Mouse (Mus musculus) C2C12 (cell line): ENCODE results near the gene Yju2.

ENCODE experiments used
- CEBPB ChIP-seq: IDR thresholded peaks from one replicate; pipeline ENCODE4 v1.6.1; 2011; ENCODE audit warnings: low read depth, mild to moderate bottlenecking, control low read depth, moderate library complexity
- CTCF ChIP-seq: IDR thresholded peaks from one replicate; pipeline ENCODE4 v1.5.1; 2011; ENCODE audit not compliant: control insufficient read depth, insufficient read depth, insufficient read length
- MAX ChIP-seq: IDR thresholded peaks from one replicate; pipeline ENCODE4 v1.6.1; 2011; ENCODE audit warnings: mild to moderate bottlenecking, control low read depth
- MYOG ChIP-seq: IDR thresholded peaks from one replicate; pipeline ENCODE4 v1.6.1; 2011; ENCODE audit not compliant: control insufficient read depth, insufficient read length; ENCODE audit errors: extremely low read depth
- USF1 ChIP-seq: IDR thresholded peaks from one replicate; pipeline ENCODE4 v1.6.1; 2011; ENCODE audit warnings: low read depth, mild to moderate bottlenecking, control low read depth, moderate library complexity

DNA sequence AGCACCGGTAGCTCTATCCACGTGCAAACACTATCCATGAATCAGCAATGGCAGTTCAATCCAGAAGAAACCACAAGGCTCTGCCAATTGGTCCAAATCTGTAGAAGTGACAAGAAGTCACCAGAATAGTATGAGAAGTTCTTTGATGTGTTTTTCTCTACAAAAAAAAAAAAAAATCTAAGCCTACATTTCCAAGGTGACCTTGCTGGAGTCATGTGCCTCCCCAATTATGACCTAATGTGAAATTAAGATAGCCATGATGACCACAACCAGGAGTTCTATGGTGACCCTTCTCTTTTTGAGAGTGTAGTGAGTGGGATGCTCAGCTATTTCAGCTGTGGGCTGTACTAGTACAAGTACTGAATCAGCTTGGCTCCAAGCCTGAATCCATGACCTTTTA is 9.5 kb upstream of the Yju2 start, which contains the start of gene Zfp119b:
- no peak for TF ChIP-seq CTCF
- TF ChIP-seq MAX, result no peak
- TF ChIP-seq USF1, result no peak
- no peak for TF ChIP-seq CEBPB
- TF ChIP-seq MYOG, result no peak
